Mouse (Mus musculus): ENCODE results near the gene Gramd1c. TPM values are rescaled to one million over a fixed set of nuclear protein-coding genes. Genes with fewer than 3 reads are reported as not detected.

Gramd1c gene
- total RNA-seq, 2 experiments from 2014 or later: 9.5 to 10.2 TPM

- ATAC-seq (replicated peaks; ENCODE audit: low FRiP score, low TSS enrichment, poor library complexity, severe bottlenecking): no peak
These were observed 36.3 kb downstream of the Gramd1c start for GRCm38 (mm10) chr16:44026822-44027221.

- ATAC-seq (replicated peaks; ENCODE audit: low FRiP score, low TSS enrichment, poor library complexity, severe bottlenecking): peak; percentile 31; the same call in 1 of the 2 replicates
These were observed 36.9 kb downstream of the Gramd1c start for GRCm38 (mm10) chr16:44026210-44026609.

- peak; percentile 25; the same call in 1 of the 2 replicates for ATAC-seq (replicated peaks; ENCODE audit: low FRiP score, low TSS enrichment, poor library complexity, severe bottlenecking)
These were observed 44.1 kb downstream of the Gramd1c start for GRCm38 (mm10) chr16:44018986-44019548.

- peak; percentile 96 for ATAC-seq (replicated peaks; ENCODE audit: low FRiP score, low TSS enrichment, poor library complexity, severe bottlenecking)
These were observed 44.8 kb downstream of the Gramd1c start for GRCm38 (mm10) chr16:44018372-44018771.

GRCm38 (mm10) chr16:44017707-44018106 lies 45.4 kb downstream of the Gramd1c start:
- ATAC-seq (replicated peaks; ENCODE audit: low FRiP score, low TSS enrichment, poor library complexity, severe bottlenecking): no peak

GRCm38 (mm10) chr16:44016164-44016563 lies 47.0 kb downstream of the Gramd1c start:
- peak; percentile 69 for ATAC-seq (replicated peaks; ENCODE audit: low FRiP score, low TSS enrichment, poor library complexity, severe bottlenecking)

GRCm38 (mm10) chr16:44015416-44016158 lies 47.6 kb downstream of the Gramd1c start:
- no peak for ATAC-seq (replicated peaks; ENCODE audit: low FRiP score, low TSS enrichment, poor library complexity, severe bottlenecking)

- ATAC-seq (replicated peaks; ENCODE audit: low FRiP score, low TSS enrichment, poor library complexity, severe bottlenecking): no peak
These were observed 52.1 kb downstream of the Gramd1c start for GRCm38 (mm10) chr16:44011010-44011409.

GRCm38 (mm10) chr16:44002086-44002485 lies 61.1 kb downstream of the Gramd1c start:
- ATAC-seq (replicated peaks; ENCODE audit: low FRiP score, low TSS enrichment, poor library complexity, severe bottlenecking): peak; percentile 95

- ATAC-seq (replicated peaks; ENCODE audit: low FRiP score, low TSS enrichment, poor library complexity, severe bottlenecking): no peak
These were observed 63.6 kb downstream of the Gramd1c start for GRCm38 (mm10) chr16:43999541-43999940.

GRCm38 (mm10) chr16:43999111-43999510 lies 64.0 kb downstream of the Gramd1c start:
- no peak for ATAC-seq (replicated peaks; ENCODE audit: low FRiP score, low TSS enrichment, poor library complexity, severe bottlenecking)

- no peak; the same call in 1 of the 2 replicates for ATAC-seq (replicated peaks; ENCODE audit: low FRiP score, low TSS enrichment, poor library complexity, severe bottlenecking)
These were observed 68.5 kb downstream of the Gramd1c start for GRCm38 (mm10) chr16:43994623-43995022.

- no peak for ATAC-seq (replicated peaks; ENCODE audit: low FRiP score, low TSS enrichment, poor library complexity, severe bottlenecking)
These were observed 76.8 kb downstream of the Gramd1c start for GRCm38 (mm10) chr16:43986299-43986698.

- no peak; the same call in 1 of the 2 replicates for ATAC-seq (replicated peaks; ENCODE audit: low FRiP score, low TSS enrichment, poor library complexity, severe bottlenecking)
These were observed 83.0 kb downstream of the Gramd1c start for GRCm38 (mm10) chr16:43980110-43980609.

GRCm38 (mm10) chr16:43979328-43980109 lies 83.6 kb downstream of the Gramd1c start, which contains the start of gene Zdhhc23:
Zdhhc23 (minus strand) TSS chr16:43979791.
- ATAC-seq (replicated peaks; ENCODE audit: low FRiP score, low TSS enrichment, poor library complexity, severe bottlenecking): peak; percentile 62

GRCm38 (mm10) chr16:43979010-43979327 lies 84.2 kb downstream of the Gramd1c start:
- no peak for ATAC-seq (replicated peaks; ENCODE audit: low FRiP score, low TSS enrichment, poor library complexity, severe bottlenecking)

GRCm38 (mm10) chr16:43973606-43974220 lies 89.4 kb downstream of the Gramd1c start:
- ATAC-seq (replicated peaks; ENCODE audit: low FRiP score, low TSS enrichment, poor library complexity, severe bottlenecking): no peak

GRCm38 (mm10) chr16:43973147-43973546 lies 90.0 kb downstream of the Gramd1c start:
- no peak for ATAC-seq (replicated peaks; ENCODE audit: low FRiP score, low TSS enrichment, poor library complexity, severe bottlenecking)

GRCm38 (mm10) chr16:43972391-43972790 lies 90.8 kb downstream of the Gramd1c start:
- ATAC-seq (replicated peaks; ENCODE audit: low FRiP score, low TSS enrichment, poor library complexity, severe bottlenecking): no peak

GRCm38 (mm10) chr16:43971741-43972140 lies 91.4 kb downstream of the Gramd1c start:
- ATAC-seq (replicated peaks; ENCODE audit: low FRiP score, low TSS enrichment, poor library complexity, severe bottlenecking): no peak
